Mouse (Mus musculus) C2C12 (cell line): Measurements from ENCODE around the gene Akap8.

Source experiments
- CEBPB ChIP-seq: IDR thresholded peaks from one replicate; pipeline ENCODE4 v1.6.1; 2011; ENCODE audit warnings: low read depth, mild to moderate bottlenecking, control low read depth, moderate library complexity
- CTCF ChIP-seq: IDR thresholded peaks from one replicate; pipeline ENCODE4 v1.5.1; 2011; ENCODE audit not compliant: control insufficient read depth, insufficient read depth, insufficient read length
- FOSL1 ChIP-seq: IDR thresholded peaks from one replicate; pipeline ENCODE4 v1.8.0; 2011; ENCODE audit warnings: mild to moderate bottlenecking, low read length; ENCODE audit not compliant: poor library complexity, insufficient read depth, severe bottlenecking
- MAX ChIP-seq: IDR thresholded peaks from one replicate; pipeline ENCODE4 v1.6.1; 2011; ENCODE audit warnings: mild to moderate bottlenecking, control low read depth
- MYOD1 ChIP-seq: IDR thresholded peaks from one replicate; pipeline ENCODE4 v1.6.1; 2011; ENCODE audit warnings: low read depth; ENCODE audit not compliant: control insufficient read depth, insufficient read length
- MYOG ChIP-seq: IDR thresholded peaks from one replicate; pipeline ENCODE4 v1.6.1; 2011; ENCODE audit not compliant: control insufficient read depth, insufficient read length; ENCODE audit errors: extremely low read depth
- USF1 ChIP-seq: IDR thresholded peaks from one replicate; pipeline ENCODE4 v1.6.1; 2011; ENCODE audit warnings: low read depth, mild to moderate bottlenecking, control low read depth, moderate library complexity

- TF ChIP-seq MAX (no peak), CTCF (no peak), MYOG (no peak), CEBPB (no peak), MYOD1 (no peak), FOSL1 (no peak), USF1 (no peak)
Measured at GRCm38 (mm10) chr17:32356281-32356680, 35.2 kb upstream of the Akap8 start.
